Mouse (Mus musculus): ENCODE results near the gene Sppl3.

GRCm38 (mm10) chr5:115000503-115000902 lies 10.4 kb upstream of the Sppl3 start:
- TF ChIP-seq CTCF (conservative IDR thresholded peaks at IDR 0.05; ENCODE audit: insufficient read depth, insufficient read length, low read depth, low read length) (no peak), POLR2A (IDR thresholded peaks at IDR 0.05; ENCODE audit: low read depth, low read length) (no peak)
